Mouse (Mus musculus) layer of hippocampus, adult 11-12 months (tissue): Measurements from ENCODE around the gene Rbks.

Experiments used
- DNase-seq: peaks from one replicate; pipeline ENCODE4 v3.0.0; 2022; ENCODE audit warnings: low spot score

The Rbks gene

DNA sequence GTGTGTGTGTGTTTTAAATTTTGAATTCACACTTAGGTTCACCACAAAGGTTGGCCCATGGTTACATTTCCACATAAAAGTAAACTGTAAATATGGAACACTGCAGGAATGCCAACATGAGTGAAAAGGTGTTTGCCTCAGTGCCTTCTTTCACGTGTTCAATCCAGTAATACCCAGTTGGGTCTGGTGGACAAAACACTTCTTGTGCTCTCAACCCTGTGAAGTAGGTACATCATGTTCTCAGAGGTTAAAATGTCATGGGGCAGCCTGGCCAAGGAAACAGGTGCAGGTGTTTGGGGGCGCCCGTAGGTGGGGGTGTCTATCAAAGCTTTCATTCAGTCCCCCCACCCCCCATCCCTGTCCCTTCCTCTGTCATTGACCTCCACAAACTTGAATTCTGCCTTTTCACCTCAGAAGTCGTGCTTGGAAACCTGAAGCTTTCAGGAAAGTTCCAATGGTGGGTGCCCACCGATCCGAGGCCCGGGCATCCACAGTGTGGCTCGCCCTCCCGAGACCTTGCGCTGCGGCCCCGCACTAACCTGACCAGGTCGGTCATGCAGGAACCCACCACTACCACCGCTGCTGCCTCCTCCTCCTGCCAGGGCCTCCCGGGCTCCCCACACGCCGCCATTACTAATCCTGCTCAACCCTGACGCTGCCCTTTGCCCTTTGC, at the start of gene Rbks:
Rbks (minus strand) TSS at position 657 of the 673 bp plus-strand sequence.
- DNase-seq = no peak

DNA sequence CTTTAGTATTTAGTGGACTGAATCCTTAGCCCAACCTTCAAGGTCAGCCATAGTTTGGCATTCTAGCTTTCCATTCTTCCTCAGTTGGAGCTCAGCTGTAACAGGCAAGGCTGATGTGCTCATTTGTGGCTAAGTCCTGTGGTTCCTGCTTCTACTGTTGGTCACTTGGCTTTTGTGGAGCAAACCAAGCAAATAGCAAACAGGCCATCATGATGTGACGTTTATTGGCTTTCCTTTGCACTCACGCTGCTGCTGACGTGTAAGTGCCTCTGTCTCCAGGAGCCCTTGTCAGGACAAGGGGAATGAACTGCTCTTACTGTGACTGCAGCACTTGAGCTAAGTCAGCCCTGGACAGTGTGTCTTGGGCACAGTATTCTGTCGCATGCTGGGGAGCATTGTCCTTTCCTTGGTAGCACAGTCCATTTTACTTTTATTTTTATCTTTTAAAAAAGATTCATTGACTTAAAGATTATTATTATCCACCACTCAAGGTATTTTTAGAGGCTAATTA, 45.1 kb upstream of the Rbks start:
- no peak for DNase-seq

DNA sequence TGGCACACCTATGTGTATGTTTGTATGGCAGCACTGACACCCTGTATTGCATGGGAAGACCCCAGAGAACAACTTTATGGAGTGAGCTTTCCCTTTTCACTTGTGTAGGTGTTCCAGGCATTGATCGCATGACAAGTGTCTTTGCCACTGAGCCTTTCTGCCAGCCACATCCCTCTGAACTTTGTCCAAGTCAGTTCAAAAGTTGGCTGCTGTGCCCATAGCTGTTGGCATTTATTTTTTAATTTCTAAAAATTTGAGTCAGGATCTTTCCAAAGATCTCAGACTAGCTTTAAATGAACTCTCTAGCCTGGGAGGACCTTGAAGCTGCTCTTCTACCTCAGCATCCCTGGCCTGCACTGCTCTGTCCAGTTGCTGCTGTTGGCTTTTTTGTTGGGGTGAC, 44.5 kb upstream of the Rbks start:
- DNase-seq = no peak

DNA sequence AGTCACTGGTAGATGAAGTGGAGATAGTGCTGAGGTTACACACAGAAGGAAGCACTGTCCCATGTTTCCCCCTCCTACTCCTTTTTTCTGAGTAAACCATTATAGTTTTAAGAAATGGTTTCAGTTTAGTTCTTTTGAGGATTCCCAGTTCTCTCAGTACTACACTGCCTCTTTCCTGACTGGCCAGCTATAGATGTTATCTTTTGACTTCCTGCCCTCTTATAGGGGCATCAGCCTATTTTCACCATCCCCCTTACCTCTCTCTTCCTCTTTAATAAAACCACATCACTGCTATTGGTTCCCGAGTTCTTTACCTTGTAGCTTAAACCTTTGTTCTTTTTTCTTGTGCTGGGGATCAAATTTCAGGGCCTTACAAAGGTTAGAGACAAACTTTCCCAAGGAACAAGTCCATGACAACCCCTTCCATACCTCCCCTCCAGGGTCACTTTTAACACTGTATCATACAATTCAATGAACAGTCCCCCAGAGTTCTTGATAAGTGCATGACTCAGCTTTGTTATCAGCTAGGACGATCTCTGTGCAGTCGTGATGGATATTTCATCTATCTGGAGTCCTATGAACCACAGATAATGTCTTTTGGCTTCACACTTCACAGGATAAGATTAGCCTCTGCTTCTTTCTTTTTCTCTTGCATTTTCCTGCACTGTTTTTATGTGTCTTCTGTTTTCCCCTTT, 35.4 kb upstream of the Rbks start:
- no peak for DNase-seq

DNA sequence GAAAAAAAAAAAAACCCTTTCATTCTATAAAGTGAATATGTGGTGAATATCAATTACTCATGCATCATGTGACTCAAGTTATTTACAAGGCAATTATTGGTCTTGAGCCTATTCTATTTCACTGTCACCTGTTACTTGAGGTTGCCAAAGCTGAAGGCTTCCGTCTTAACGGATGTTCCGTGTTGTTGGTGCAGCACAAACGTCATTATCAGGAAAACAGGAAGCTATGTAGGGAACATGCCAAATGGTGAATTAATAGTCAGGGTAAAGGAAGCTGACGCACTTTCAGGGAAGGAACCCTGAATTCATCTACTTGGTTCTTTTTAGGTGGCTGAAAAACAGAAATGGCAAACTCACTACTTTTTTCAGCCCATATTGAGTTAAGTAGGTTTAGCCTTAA, 30.0 kb upstream of the Rbks start:
- DNase-seq = no peak

DNA sequence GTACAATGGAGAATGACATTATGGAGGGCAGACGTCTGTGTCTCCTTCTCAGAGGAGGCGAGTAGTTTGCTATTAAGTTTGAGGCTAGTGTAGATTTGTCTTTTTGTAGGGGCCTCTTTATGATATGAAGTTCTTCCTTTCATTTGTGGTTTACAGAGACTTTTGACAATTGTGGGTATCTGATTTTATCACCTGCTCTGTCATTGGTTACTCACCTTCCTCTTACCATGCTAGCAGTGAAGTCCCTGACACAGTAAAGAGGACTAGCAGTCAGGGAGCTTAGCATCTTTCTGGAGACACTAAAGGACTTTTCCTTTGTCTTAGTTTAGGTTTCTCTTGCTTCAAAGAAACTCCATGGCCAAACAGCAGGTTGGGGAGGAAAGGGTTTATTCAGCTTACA, 28.5 kb upstream of the Rbks start:
- DNase-seq = no peak

DNA sequence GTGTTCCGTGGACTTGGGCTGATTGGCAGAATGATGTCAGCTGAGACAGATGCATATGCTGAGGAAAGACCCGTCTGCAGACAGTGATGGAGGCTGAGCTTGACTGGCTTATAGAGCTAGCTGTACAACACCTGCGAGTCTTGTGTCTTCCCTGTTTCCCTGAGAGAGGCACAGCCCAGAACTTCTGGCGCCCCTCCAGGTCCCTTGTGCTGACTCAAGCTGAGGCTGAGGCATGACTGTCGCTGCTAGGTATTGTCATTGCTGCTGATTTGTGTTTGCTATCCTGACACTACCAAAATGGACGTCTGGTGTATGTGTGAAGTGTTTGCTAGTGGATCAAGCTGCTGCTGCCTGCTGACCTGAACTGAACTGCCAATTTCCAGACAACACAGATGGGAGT, 27.1 kb upstream of the Rbks start:
- no peak for DNase-seq

DNA sequence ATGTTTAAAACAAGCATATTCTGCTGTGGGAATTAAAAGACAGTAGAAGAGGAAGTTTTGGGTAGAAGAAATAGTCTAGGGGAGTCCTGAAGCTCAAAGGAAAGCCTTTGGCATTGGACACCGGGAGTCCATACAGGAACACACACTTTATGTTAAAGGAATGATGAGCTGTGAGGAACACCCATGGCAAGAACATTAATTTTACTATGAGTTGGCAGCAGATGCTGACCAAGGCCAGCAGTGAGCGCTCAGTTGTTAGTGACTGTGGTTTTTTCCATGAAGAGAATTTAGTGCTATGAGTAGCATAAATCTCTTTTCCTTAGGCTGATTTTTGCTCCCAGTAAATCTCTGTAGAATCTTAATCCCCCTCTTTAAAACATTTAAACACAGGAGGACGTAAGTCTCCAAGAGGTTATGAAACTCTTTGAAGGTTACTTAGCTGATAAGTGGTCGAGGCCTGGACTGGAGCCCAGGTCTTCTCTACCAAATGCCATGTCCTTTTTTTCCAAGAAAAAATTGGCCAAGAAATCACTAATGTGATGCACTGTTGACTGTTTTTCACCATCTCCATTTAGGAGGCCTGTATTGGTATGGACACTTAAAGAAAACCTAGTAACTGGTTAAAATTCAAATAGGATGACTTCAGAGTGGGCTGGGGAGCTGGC, 18.2 kb upstream of the Rbks start:
- DNase-seq = no peak

DNA sequence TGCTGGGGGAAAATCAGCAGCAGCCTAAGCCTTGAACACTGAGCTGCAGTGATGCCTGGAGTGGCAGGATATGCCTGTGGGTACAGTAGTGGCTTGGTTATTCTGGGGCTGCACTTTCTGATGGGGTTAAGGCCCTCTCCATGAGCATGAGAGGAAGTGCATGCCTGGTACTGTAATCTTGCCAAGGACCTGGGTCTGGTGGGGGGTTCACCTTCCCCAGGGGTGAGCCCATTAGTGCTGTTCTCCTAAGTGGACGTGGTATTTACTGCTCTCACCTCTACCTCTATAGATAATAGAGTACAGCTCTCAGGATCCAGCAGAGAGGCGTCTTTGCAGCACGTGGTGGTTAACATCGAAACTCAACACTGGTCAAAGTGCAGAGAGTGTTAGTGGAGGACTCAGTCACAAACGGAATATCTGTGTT, 16.4 kb upstream of the Rbks start:
- DNase-seq = no peak

DNA sequence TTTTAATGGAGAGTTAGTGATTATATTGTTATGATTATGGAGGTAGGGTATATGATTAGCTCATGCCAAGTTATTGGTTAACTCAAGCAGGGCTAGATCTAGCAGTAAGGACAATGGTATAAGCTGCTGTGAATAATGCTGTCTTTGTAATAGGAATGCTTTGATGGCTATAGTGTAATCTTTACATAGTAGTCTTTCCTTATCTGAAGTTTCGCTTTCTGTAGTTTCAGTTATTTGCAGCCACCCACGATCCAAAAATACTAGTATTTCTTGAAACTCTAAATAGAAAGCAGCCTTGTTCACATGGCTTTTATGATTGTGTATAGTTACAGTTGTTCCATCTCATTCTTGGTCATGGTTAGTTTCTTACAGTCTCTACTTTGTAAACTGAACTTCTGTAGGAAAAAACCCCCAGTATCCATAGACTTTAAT, 15.9 kb upstream of the Rbks start:
- no peak for DNase-seq

DNA sequence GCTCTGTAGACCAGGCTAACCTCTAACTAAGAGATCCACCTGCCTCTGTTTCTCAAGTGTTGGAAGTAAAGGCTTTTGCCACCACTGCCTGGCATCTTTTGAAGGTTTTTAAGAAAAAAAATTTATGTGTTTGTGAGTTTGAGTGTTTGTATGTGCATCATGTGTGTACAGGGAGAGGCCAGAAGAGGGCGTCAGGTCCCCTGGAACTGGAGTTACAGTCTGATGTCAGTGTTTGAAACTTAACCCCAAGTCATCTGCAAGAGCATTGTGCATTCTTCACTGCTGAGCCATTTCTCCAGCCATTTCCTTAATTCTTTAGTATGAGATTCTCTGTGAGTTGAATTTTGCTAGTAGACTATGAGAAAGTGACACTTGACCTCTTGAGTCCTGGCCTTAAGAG, 12.0 kb upstream of the Rbks start:
- no peak for DNase-seq

DNA sequence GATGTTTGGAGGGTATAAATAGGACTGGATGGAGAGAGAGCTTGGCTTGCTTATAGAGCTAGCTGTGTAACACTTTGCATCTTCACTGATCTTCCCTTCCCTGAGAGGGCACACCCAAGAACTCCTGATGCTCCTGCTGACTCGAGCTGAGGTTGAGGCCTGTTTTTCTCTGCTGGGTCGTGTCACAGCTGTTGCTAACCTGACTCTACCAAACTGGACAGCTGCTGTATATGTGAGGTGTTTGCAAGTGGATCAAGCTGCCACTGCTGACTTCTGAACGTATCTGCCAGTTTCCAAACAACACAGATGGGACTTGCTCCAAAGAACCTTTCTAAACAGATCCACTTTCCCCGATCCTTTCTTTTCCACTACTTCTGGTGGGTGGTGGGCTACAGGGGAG, 9.4 kb upstream of the Rbks start:
- DNase-seq = no peak

DNA sequence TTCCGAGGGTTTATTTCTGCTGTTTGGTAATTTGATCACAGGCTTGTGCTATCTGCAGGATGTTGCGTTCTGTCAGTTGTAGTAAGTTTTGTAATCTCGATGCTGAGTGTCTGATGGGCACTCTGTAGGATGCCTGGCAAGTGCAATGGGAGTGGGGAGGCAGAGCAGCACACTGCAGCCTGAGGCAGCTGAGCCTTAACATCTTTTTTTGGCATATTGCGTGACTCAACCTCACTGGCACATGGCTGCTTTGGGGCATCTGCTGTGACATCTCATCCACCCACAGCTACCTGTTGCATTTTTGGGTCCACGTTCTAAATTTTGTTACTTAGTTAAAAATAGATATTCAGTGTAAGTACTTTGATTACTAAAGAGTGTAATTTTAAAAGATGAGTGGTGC, 7.5 kb upstream of the Rbks start:
- DNase-seq = peak; percentile 75

DNA sequence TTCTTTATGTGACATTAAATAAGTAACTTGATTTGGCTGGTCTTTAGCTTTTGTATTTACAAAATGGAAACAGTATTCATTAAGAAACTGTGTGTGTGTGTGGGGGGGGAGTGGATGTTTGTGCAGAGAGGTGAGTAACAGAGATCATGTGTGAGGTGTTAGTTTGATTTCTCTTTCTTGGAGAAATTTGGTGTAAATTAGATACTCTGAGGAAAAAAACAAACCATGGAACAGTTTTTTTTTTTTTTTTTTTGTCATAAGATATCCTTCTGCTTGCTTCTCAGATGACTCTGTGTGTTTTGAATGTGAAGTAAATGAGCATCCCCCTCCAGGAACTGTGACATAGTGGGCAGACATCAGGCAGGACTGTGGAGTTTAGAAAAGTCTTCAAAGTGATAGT, 2.0 kb upstream of the Rbks start:
- no peak for DNase-seq

DNA sequence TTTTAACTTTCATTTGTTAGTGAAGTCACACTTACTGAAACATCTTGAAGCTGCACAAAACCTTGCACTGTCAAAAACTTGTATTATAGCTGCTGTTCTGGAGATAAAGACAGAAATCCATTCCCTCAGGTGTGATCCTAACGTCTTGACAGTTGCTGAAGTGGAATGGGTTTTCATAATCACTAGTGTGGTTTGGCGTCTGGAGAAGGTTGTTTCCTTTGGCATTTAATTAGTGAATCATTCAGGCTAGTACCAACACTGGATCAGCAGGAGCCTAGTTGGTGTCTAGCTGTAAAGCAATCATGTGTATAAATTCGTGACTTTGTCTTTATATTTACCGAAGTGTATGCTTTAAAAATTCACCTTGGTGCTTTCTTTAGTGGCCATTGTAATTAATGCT, 1.5 kb upstream of the Rbks start:
- DNase-seq = no peak

DNA sequence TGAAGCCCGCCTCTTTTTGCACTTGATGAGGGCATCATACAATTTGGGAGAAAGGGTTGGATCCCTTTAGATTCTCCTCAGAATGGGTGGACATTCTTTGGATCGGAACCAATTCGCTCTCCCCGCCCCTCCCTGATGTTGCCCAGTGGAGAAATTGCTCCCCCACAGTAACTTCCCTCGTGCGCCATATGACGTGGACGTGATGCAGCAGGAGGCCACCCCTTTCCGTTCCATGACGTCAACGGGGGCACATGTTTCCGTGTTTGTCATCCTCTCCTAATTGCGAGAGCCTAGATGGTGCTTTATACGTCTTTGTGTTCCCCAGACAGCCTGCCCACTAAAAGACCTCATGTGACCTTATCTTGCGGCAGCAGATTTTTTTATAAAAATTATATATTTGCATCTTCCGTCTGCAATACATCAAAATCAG, 885 bp upstream of the Rbks start:
- peak; percentile 85 for DNase-seq

DNA sequence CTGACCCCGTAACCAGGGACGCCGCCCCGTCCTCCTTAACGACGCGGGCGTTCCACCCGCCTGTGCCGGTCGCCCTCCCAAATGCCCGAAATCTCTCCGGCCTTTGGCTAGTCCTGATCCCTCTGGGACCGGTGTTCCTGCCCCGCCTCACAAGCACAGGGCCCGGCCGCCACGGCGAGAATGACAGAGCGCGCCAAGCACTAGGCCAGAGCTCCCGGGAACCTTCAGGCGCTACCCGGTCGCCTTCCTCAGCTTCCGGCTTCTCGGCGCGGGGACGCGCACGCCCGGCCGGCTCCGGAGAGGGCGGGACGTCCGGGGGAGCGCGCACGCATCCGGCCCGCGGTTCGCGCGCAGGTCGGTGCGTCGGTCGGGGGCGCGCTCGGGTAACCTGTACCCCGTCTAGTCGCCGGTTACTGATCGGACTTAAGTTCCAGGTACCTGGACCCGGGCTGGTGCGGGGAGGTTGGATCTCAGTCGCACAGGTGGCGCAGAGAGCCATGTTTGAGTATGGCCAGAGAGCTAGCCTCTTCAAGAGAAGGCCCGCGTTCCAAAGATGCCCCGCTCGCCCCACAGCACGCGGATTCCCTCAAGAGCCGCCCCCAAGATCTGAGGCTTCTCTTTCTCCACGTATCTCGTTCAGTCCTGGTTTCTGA, 343 bp upstream of the Rbks start, which contains the start of gene Babam2:
Babam2 (plus strand) TSS at position 41 of the 653 bp plus-strand sequence.
- peak; percentile 91 for DNase-seq

DNA sequence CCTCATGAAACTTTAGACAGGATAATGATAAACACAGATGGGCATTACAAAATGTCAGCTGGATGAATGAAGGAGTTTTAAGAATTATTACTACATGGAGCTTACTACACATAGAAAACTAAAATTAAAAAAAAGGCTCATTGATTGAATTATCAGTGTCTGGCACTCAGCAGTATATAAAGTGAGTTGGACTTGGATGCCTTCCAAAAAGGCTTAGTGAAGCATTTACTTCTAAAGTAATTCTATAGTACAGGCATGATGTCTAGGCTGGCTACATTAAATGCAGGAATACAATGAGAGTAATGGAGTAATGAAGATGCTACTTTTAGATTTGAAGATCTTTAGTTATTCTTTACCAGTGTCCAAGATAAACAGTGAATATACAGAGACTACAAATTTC, 4.2 kb downstream of the Rbks start:
- DNase-seq = no peak

DNA sequence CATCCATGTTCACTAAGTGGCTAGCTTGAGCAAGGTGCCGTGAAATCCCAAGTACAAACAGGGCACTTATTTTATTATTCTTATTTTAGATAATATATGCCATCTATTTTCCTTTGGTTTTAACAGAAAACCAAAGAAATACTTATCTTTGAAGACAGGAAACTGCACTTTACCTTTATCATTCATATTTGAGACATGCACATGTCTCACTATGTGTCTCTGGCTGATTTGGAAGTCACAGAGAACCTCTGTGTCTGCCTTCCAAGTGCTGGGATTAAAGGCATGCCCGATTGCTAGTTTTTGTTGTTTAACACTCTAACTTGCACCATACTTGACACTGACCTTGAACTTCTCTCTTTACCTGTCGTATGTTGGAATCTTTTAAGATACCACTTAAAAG, 9.5 kb downstream of the Rbks start:
- no peak for DNase-seq

DNA sequence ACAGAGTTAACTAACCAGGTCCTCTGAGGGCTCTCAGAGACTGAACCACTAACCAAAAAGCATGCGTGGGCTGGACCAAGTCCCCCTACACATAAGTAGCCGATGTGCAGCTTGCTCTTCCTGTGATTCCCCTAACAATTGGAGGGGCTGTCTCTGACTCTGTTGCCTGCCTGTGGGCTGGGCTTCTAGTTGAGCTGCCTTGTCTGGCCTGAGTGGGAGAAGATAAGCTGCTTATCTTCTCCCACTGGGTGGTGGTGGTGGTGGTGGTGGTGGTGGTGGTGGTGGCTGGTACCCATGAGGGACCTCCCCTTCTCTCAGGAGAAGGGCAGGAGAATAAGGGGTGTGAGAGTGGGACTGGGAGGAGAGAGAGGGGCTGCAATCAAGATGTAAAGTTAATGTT, 11.4 kb downstream of the Rbks start:
- DNase-seq = no peak

DNA sequence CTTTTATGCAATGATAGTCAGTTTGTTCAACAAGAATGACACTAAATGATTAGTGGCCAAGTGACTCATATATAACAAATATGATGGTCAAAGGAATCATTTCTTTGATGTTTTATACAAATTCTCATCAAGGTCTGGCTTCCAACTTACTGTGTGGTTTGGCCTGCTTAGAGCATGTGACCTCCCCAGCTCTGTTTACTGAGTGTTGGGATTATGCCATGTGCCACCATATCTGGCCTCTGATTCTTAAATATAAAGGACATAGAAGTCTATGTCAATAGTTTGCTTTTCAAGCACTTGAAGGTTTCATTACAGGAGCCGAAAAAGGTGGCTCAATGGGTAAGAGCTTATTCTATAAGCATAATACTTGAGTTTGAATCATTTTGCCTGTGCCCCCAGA, 15.1 kb downstream of the Rbks start:
- no peak for DNase-seq

DNA sequence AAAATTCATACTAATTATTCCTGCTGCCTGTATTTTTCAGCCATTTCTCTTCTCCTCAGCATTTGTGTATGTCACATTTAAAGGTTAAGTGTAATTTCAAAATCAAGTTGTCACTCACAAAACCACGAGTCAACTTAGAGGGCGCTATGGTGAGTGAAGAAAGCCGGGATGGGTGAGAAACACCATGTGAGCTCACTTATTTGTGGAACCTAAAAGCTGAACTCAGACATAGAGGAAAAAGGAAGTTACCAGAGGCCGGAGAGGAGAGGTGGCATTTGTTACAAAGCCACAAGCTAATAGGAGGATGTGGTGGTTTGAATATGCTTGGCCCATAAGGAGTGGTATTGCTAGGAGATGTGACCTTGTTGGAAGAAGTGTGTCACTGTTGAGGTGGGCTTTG, 17.2 kb downstream of the Rbks start:
- no peak for DNase-seq

DNA sequence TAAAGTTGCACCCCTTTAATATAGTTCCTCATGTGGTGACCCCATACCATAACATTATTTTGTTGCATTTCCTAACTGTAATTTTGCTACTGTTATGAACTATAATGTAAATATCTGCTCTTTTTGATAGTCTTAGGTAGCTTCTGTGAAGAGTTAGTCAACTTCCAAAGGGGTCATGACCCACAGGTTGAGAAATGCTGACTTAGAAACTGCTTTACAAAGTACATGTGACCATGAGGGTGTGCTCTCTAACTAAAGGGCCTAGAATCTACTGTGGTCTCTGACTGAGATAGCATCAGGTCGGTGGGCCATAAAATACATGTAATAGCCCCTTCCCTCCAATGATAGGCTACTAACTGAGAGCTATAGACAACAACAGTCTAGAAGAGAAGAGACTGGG, 19.4 kb downstream of the Rbks start:
- no peak for DNase-seq
